Mouse (Mus musculus) myocyte (in vitro differentiated cells): ENCODE data around the gene Kcnj4. TPM values are rescaled to one million over a fixed set of nuclear protein-coding genes. Genes with fewer than 3 reads are reported as not detected.

Experiments used
- H3K27me3 ChIP-seq: one replicate; pipeline ENCODE4 v1.6.1; 2011; ENCODE audit not compliant: control insufficient read depth, insufficient read depth, insufficient read length
- H3K36me3 ChIP-seq: one replicate; pipeline ENCODE4 v1.6.1; 2011; ENCODE audit not compliant: control insufficient read depth, insufficient read depth
- H3K4me2 ChIP-seq: one replicate; pipeline ENCODE4 v1.6.1; 2011; ENCODE audit warnings: low read depth, control low read depth
- H3K4me3 ChIP-seq: one replicate; pipeline ENCODE4 v1.5.1; 2011; ENCODE audit warnings: mild to moderate bottlenecking, control low read depth, moderate library complexity
- H3K79me2 ChIP-seq: one replicate; pipeline ENCODE4 v1.6.1; 2011; ENCODE audit not compliant: control insufficient read depth, insufficient read depth
- H3ac ChIP-seq: one replicate; pipeline ENCODE4 v1.6.1; 2011; ENCODE audit not compliant: control insufficient read depth, insufficient read length
- CEBPB ChIP-seq: IDR thresholded peaks from 2 replicates; pipeline ENCODE4 v1.6.1; 2011; ENCODE audit warnings: mild to moderate bottlenecking, moderate library complexity; ENCODE audit not compliant: poor library complexity, insufficient read depth, severe bottlenecking
- E2F4 ChIP-seq: IDR thresholded peaks from one replicate; pipeline ENCODE4 v1.6.1; 2011; ENCODE audit warnings: mild to moderate bottlenecking, control low read depth, moderate library complexity; ENCODE audit not compliant: insufficient read depth
- MAX ChIP-seq: IDR thresholded peaks from one replicate; pipeline ENCODE4 v1.6.1; 2011; ENCODE audit warnings: low read depth, mild to moderate bottlenecking, control low read depth
- MYOD1 ChIP-seq, 3 experiments: IDR thresholded peaks; one replicate each; pipeline ENCODE4 v1.6.1; 2011; ENCODE audit warnings: control low read depth in 2 of 3, low read depth in 2 of 3, mild to moderate bottlenecking in 2 of 3, moderate library complexity in 1 of 3; ENCODE audit not compliant: insufficient read length in 2 of 3, control insufficient read depth in 1 of 3
- MYOG ChIP-seq, 3 experiments: IDR thresholded peaks; one replicate each; pipeline ENCODE4 v1.6.1; 2011; ENCODE audit warnings: control low read depth in 2 of 3, low read depth in 2 of 3, mild to moderate bottlenecking in 2 of 3; ENCODE audit not compliant: insufficient read length in 2 of 3, control insufficient read depth in 1 of 3, insufficient read depth in 1 of 3
- POLR2A ChIP-seq: IDR thresholded peaks from one replicate; pipeline ENCODE4 v1.6.1; 2011; ENCODE audit warnings: low read depth, mild to moderate bottlenecking, control low read depth, moderate library complexity; ENCODE audit not compliant: insufficient read length
- POLR2AphosphoS2 ChIP-seq: IDR thresholded peaks from one replicate; pipeline ENCODE4 v1.6.1; 2011; ENCODE audit warnings: low read depth, control low read depth; ENCODE audit not compliant: insufficient read length
- REST ChIP-seq: IDR thresholded peaks from one replicate; pipeline ENCODE4 v1.6.1; 2011; ENCODE audit warnings: mild to moderate bottlenecking, control low read depth, moderate library complexity; ENCODE audit not compliant: insufficient read depth, insufficient read length
- SRF ChIP-seq: IDR thresholded peaks from one replicate; pipeline ENCODE4 v1.6.1; 2011; ENCODE audit warnings: low read depth; ENCODE audit not compliant: control insufficient read depth, insufficient read length
- TCF12 ChIP-seq: IDR thresholded peaks from one replicate; pipeline ENCODE4 v1.6.1; 2011; ENCODE audit warnings: mild to moderate bottlenecking, control low read depth; ENCODE audit not compliant: poor library complexity, insufficient read depth, severe bottlenecking
- TCF3 ChIP-seq: IDR thresholded peaks from one replicate; pipeline ENCODE4 v1.6.1; 2011; ENCODE audit warnings: low read depth, control low read depth; ENCODE audit not compliant: insufficient read length
- USF1 ChIP-seq: IDR thresholded peaks from one replicate; pipeline ENCODE4 v1.6.1; 2011; ENCODE audit warnings: low read depth, mild to moderate bottlenecking, control low read depth, moderate library complexity
- polyA plus RNA-seq: library from polyadenylated mRNA; unstranded; fragments of >200 nt; fragmentation: generic; extraction: Trizol; gene quantifications from one replicate; pipeline ENCODE4 v1.2.1, GENCODE M21; 2012; ENCODE audit warnings: missing spikeins

Kcnj4 gene
- polyA plus RNA-seq, 1 experiment = 0.06 TPM

GRCm38 (mm10) chr15:79440223-79440622 lies 64.8 kb downstream of the Kcnj4 start:
- Histone ChIP-seq H3K27me3 (no peaks in the 10 kb centered on the region), H3K4me3 (peak overlapping the region; percentile 53), H3K79me2 (peaks cover 64% of the 10 kb centered on the region), H3K36me3 (peaks cover 13% of the 10 kb centered on the region), H3ac (peak overlapping the region; percentile 61), H3K4me2 (peak overlapping the region; percentile 76)
- TF ChIP-seq CEBPB (no peak), POLR2AphosphoS2 (no peak), MYOG (IDR thresholded peaks at IDR 0.05; ENCODE audit: control insufficient read depth in 1 of 3, insufficient read depth in 1 of 3, insufficient read length in 2 of 3, low read depth in 2 of 3) (peak in 1 of 3 experiments; percentile 7), TCF12 (no peak)

- TF ChIP-seq SRF (no peak), REST (no peak), USF1 (no peak), MYOD1 (IDR thresholded peaks at IDR 0.05; ENCODE audit: control insufficient read depth in 1 of 3, insufficient read length in 2 of 3, low read depth in 2 of 3) (no peak), MYOG (IDR thresholded peaks at IDR 0.05; ENCODE audit: control insufficient read depth in 1 of 3, insufficient read depth in 1 of 3, insufficient read length in 2 of 3, low read depth in 2 of 3) (no peak), TCF12 (no peak), CEBPB (no peak), POLR2AphosphoS2 (no peak), POLR2A (no peak), MAX (no peak)
- Histone ChIP-seq H3ac (no peak overlapping the region), H3K27me3 (no peaks in the 10 kb centered on the region), H3K4me2 (peak overlapping the region; percentile 76), H3K36me3 (peaks cover 13% of the 10 kb centered on the region), H3K4me3 (no peak overlapping the region), H3K79me2 (peaks cover 69% of the 10 kb centered on the region)
Measured at GRCm38 (mm10) chr15:79439386-79439785, 65.7 kb downstream of the Kcnj4 start.

- no peak overlapping the region for H3ac ChIP-seq
- no peak overlapping the region for H3K4me3 ChIP-seq
- TF ChIP-seq CEBPB = no peak
- TF ChIP-seq REST = no peak
- TF ChIP-seq MYOD1 (IDR thresholded peaks at IDR 0.05; ENCODE audit: control insufficient read depth in 1 of 3, insufficient read length in 2 of 3, low read depth in 2 of 3) = no peak
- TF ChIP-seq TCF12 = no peak
- no peak for TF ChIP-seq MAX
- no peak for TF ChIP-seq MYOG (IDR thresholded peaks at IDR 0.05; ENCODE audit: control insufficient read depth in 1 of 3, insufficient read depth in 1 of 3, insufficient read length in 2 of 3, low read depth in 2 of 3)
- TF ChIP-seq TCF3 = no peak
- TF ChIP-seq POLR2AphosphoS2 = no peak
- no peak for TF ChIP-seq SRF
- no peak for TF ChIP-seq POLR2A
- TF ChIP-seq E2F4 = no peak
- TF ChIP-seq USF1 = no peak
- H3K36me3 ChIP-seq = peaks cover 13% of the 10 kb centered on the region
- peak overlapping the region; percentile 48 for H3K4me2 ChIP-seq
- H3K79me2 ChIP-seq = peaks cover 75% of the 10 kb centered on the region
- H3K27me3 ChIP-seq = no peaks in the 10 kb centered on the region
Measured at GRCm38 (mm10) chr15:79438816-79439215, 66.2 kb downstream of the Kcnj4 start.

- TF ChIP-seq MYOD1 (IDR thresholded peaks at IDR 0.05; ENCODE audit: control insufficient read depth in 1 of 3, insufficient read length in 2 of 3, low read depth in 2 of 3) (peak in 1 of 3 experiments; percentile 18), REST (no peak), MAX (no peak), MYOG (IDR thresholded peaks at IDR 0.05; ENCODE audit: control insufficient read depth in 1 of 3, insufficient read depth in 1 of 3, insufficient read length in 2 of 3, low read depth in 2 of 3) (peak in 1 of 3 experiments; percentile 32)
- peaks cover 15% of the 10 kb centered on the region for H3K36me3 ChIP-seq
- peak overlapping the region; percentile 48 for H3K4me2 ChIP-seq
- H3K79me2 ChIP-seq = peaks cover 80% of the 10 kb centered on the region
- no peak overlapping the region for H3K4me3 ChIP-seq
- H3K27me3 ChIP-seq = no peaks in the 10 kb centered on the region
- H3ac ChIP-seq = no peak overlapping the region
Measured at GRCm38 (mm10) chr15:79438209-79438810, 66.7 kb downstream of the Kcnj4 start.

GRCm38 (mm10) chr15:79437541-79438208 lies 67.4 kb downstream of the Kcnj4 start:
- Histone ChIP-seq H3ac (no peak overlapping the region), H3K4me3 (no peak overlapping the region), H3K36me3 (peaks cover 18% of the 10 kb centered on the region), H3K4me2 (peak overlapping the region; percentile 2), H3K79me2 (peaks cover 86% of the 10 kb centered on the region), H3K27me3 (no peaks in the 10 kb centered on the region)
- TF ChIP-seq REST (no peak), CEBPB (no peak), E2F4 (no peak), MYOD1 (IDR thresholded peaks at IDR 0.05; ENCODE audit: control insufficient read depth in 1 of 3, insufficient read length in 2 of 3, low read depth in 2 of 3) (no peak)
